Mouse (Mus musculus) T-cell, adult 66 days (primary cell): Measurements from ENCODE around the gene Fam205a1. TPM values are rescaled to one million over a fixed set of nuclear protein-coding genes. Genes with fewer than 3 reads are reported as not detected.

Experiments
- total RNA-seq, 2 experiments: library from RNA; stranded (reverse); gene quantifications; 3 replicates in 1 of 2; 4 replicates in 1 of 2; pipeline ENCODE4 v1.2.4; 2023

Fam205a1 gene
- not detected for total RNA-seq

GRCm38 (mm10) chr4:42853788-42854187, at the start of gene Fam205a1:
Gene Fam205a1, minus strand, starts transcription at chr4:42853888.

GRCm38 (mm10) chr4:42874134-42874533, 20.4 kb upstream of the Fam205a1 start, which contains the start of gene Fam205c:
Gene Fam205c, minus strand, starts transcription at chr4:42874234.

GRCm38 (mm10) chr4:42856671-42857070, 3.0 kb upstream of the Fam205a1 start, which contains the start of gene Gm12394:
Gene Gm12394, minus strand, starts transcription at chr4:42856771.

Other genes with a start within 250 kb of the Fam205a1 start
- gene Gm10591, start 241.7 kb downstream of the Fam205a1 start, total RNA-seq: not detected
- not detected for gene Gm2564, start 224.2 kb downstream of the Fam205a1 start, total RNA-seq
- gene Ccl27b, start 198.6 kb downstream of the Fam205a1 start, total RNA-seq: not detected
- gene Il11ra2, start 192.0 kb downstream of the Fam205a1 start, total RNA-seq: not detected
- not detected for gene 4930578G10Rik, start 118.3 kb downstream of the Fam205a1 start, total RNA-seq
- gene Ccl19, start 97.3 kb downstream of the Fam205a1 start, total RNA-seq: not detected
- gene Ccl21a, start 79.9 kb downstream of the Fam205a1 start, total RNA-seq: not detected
- not detected for gene Gm12394, start 2.9 kb upstream of the Fam205a1 start, total RNA-seq
- not detected for gene Fam205c, start 20.3 kb upstream of the Fam205a1 start, total RNA-seq
- not detected for gene Phf24, start 62.8 kb upstream of the Fam205a1 start, total RNA-seq
- gene Dnajb5, start 95.9 kb upstream of the Fam205a1 start, total RNA-seq: 10 to 100 TPM; 17.1 to 21.3 TPM
- not detected for gene 1700022I11Rik, start 115.7 kb upstream of the Fam205a1 start, total RNA-seq
- 100 to 1,000 TPM; 120 to 126 TPM for gene Vcp, start 146.6 kb upstream of the Fam205a1 start, total RNA-seq
- 10 to 100 TPM; 23.4 to 30.5 TPM for gene Fancg, start 156.6 kb upstream of the Fam205a1 start, total RNA-seq
- 10 to 100 TPM; 38.6 to 40.8 TPM for gene Pigo, start 171.9 kb upstream of the Fam205a1 start, total RNA-seq
- 10 to 100 TPM; 59.1 to 72.4 TPM for gene Stoml2, start 177.8 kb upstream of the Fam205a1 start, total RNA-seq
- 1 to 10 TPM; 5.9 to 8.2 TPM for gene Fam214b, start 192.3 kb upstream of the Fam205a1 start, total RNA-seq
- gene Unc13b, start 205.1 kb upstream of the Fam205a1 start, total RNA-seq: under 1 TPM; 0.23 to 0.44 TPM